Mouse (Mus musculus): ENCODE data around the gene Hbq1a. TPM values are rescaled to one million over a fixed set of nuclear protein-coding genes. Genes with fewer than 3 reads are reported as not detected.

Gene Hbq1a
- total and polyA plus RNA-seq, 3 experiments = not detected

DNA sequence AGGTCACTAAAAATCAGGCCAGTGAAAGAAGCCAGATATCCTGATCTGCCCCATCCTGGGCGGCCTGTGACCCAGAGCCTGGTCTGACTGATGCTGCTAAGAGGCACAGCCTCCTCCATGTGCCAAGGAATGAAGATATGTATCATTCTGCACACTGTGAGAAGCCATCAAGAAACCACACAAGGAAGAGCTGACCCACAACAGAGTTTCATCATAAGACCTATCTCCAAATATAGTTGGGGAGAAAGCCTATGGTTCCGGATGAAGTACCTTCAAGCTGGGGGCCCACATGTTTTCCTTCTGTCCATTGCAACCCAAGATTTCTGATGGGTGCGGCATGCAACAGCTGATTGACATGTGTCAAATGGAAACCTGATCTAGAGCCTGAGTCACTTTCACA, 16.1 kb downstream of the Hbq1a start:
- H3K9me3 ChIP-seq (replicated peaks; ENCODE audit: low read length) = no peaks in the 10 kb centered on the region
- no peak overlapping the region for H3K9ac ChIP-seq (ENCODE audit: insufficient read depth, low read depth)
- no peak for DNase-seq (ENCODE audit: extremely low read depth)
- in situ Hi-C loops (cut with MboI; ENCODE audit: low pct_ligation_motif_present, low pct_unique_long_range_greater_than_20kb, low sequenced_read_pairs) (loop anchor here (5.0 to 25.0 kb wide), 2 partner anchors 64 to 329 kb away; no protein-coding TSS in a partner anchor), dilution Hi-C loops (cut with MboI; ENCODE audit: extremely low pct_ligation_motif_present, extremely low pct_unique_long_range_greater_than_20kb, low sequenced_read_pairs) (no loop called here)
- H3K4me1 ChIP-seq (ENCODE audit: control insufficient read depth in 1 of 2, insufficient read depth in 2 of 2) = peaks cover 6 to 10% of the 10 kb centered on the region in 2 experiments; a peak in 3 of 4 replicates
- H3K79me2 ChIP-seq (replicated peaks; ENCODE audit: control insufficient read depth, extremely low read depth, insufficient read depth, poor library complexity, severe bottlenecking) = no peaks in the 10 kb centered on the region
- no peak overlapping the region for H3K4me2 ChIP-seq (ENCODE audit: insufficient read depth, low read depth, poor library complexity, severe bottlenecking)
- no peak overlapping the region for H3K27ac ChIP-seq (ENCODE audit: insufficient read depth, low read depth)
- H3K36me3 ChIP-seq (replicated peaks in 1 of 2; ENCODE audit: control insufficient read depth in 1 of 2, insufficient read depth in 1 of 2, low read length in 1 of 2) = no peaks in the 10 kb centered on the region
- H3K27me3 ChIP-seq (replicated peaks) = peaks cover 4% of the 10 kb centered on the region
- H3K4me3 ChIP-seq (replicated peaks in 1 of 3; ENCODE audit: low read depth in 2 of 3, low read length in 2 of 3, poor library complexity in 1 of 3) = no peak overlapping the region
- TF ChIP-seq ETS1 (conservative IDR thresholded peaks at IDR 0.05; ENCODE audit: low read depth, low read length) (0 out of 2 replicates have a peak, but pooled peaks have one; percentile 28), RAD21 (IDR thresholded peaks at IDR 0.05; ENCODE audit: low read depth, low read length) (no peak)

- H3K9ac ChIP-seq (ENCODE audit: insufficient read depth, low read depth) = no peak overlapping the region
- no peaks in the 10 kb centered on the region for H3K36me3 ChIP-seq (replicated peaks in 1 of 2; ENCODE audit: control insufficient read depth in 1 of 2, insufficient read depth in 1 of 2, low read length in 1 of 2)
- H3K4me1 ChIP-seq (ENCODE audit: control insufficient read depth in 1 of 2, insufficient read depth in 2 of 2) = peaks cover 3 to 22% of the 10 kb centered on the region in 2 experiments; a peak in 3 of 4 replicates
- H3K4me2 ChIP-seq (ENCODE audit: insufficient read depth, low read depth, poor library complexity, severe bottlenecking) = no peak overlapping the region
- dilution Hi-C loops (cut with MboI; ENCODE audit: extremely low pct_ligation_motif_present, extremely low pct_unique_long_range_greater_than_20kb, low sequenced_read_pairs) = no loop called here
- in situ Hi-C loops (cut with MboI; ENCODE audit: low pct_ligation_motif_present, low pct_unique_long_range_greater_than_20kb, low sequenced_read_pairs) = loop anchor here (5.0 to 25.0 kb wide), 2 partner anchors 33 to 333 kb away; partner anchors contain the start of gene Hbq1b
- TF ChIP-seq UBTF (IDR thresholded peaks at IDR 0.05; ENCODE audit: low read depth, low read length) (no peak), ETS1 (conservative IDR thresholded peaks at IDR 0.05; ENCODE audit: low read depth, low read length) (no peak), BHLHE40 (IDR thresholded peaks at IDR 0.05; ENCODE audit: low read depth, low read length) (no peak)
- H3K9me3 ChIP-seq (replicated peaks; ENCODE audit: low read length) = no peaks in the 10 kb centered on the region
- DNase-seq (ENCODE audit: extremely low read depth) = no peak
- no peak overlapping the region for H3K27ac ChIP-seq (ENCODE audit: insufficient read depth, low read depth)
- peaks cover 10% of the 10 kb centered on the region for H3K27me3 ChIP-seq (replicated peaks)
- no peak overlapping the region for H3K4me3 ChIP-seq (replicated peaks in 1 of 3; ENCODE audit: low read depth in 2 of 3, low read length in 2 of 3, poor library complexity in 1 of 3)
- H3K79me2 ChIP-seq (replicated peaks; ENCODE audit: control insufficient read depth, extremely low read depth, insufficient read depth, poor library complexity, severe bottlenecking) = no peaks in the 10 kb centered on the region
Measured at GRCm38 (mm10) chr11:32320507-32321195, 20.8 kb downstream of the Hbq1a start.

DNA sequence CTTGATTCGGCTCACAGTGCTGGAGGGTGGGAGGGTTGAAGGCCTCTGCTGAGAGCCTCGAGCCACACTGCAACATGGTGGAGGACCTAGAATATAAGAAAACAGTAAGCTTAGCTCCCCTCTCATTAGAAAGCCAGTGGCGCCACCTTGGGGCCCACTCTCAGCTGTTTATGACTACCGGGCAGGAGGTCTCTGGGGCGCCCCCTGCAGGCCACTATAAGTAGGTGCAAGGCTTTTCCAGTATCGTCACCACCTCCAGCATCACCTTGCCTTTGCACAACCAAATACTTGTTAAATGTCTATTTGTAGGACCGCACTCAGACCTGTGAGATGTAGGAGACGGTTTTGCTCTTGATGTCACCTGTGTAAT, 21.3 kb downstream of the Hbq1a start:
- peak; percentile 90 for DNase-seq (ENCODE audit: extremely low read depth)
- no peak overlapping the region for H3K4me2 ChIP-seq (ENCODE audit: insufficient read depth, low read depth, poor library complexity, severe bottlenecking)
- no peak for TF ChIP-seq CHD1 (IDR thresholded peaks at IDR 0.05; ENCODE audit: low read depth, low read length)
- no peak for TF ChIP-seq USF1 (IDR thresholded peaks at IDR 0.05; ENCODE audit: low read depth, low read length)
- TF ChIP-seq MEF2A (IDR thresholded peaks at IDR 0.05; ENCODE audit: borderline replicate concordance, low read depth, low read length) = 0 out of 2 replicates have a peak, but pooled peaks have one; percentile 41
- TF ChIP-seq NELFE (IDR thresholded peaks at IDR 0.05; ENCODE audit: low read depth, low read length) = peak; percentile 93; the same call in 1 of the 2 replicates
- no peak for TF ChIP-seq PAX5 (IDR thresholded peaks at IDR 0.05; ENCODE audit: low read length)
- no peak for TF ChIP-seq ETS1 (conservative IDR thresholded peaks at IDR 0.05; ENCODE audit: low read depth, low read length)
- peak; percentile 41 for TF ChIP-seq HCFC1 (IDR thresholded peaks at IDR 0.05; ENCODE audit: low read depth, low read length)
- TF ChIP-seq TBP (conservative IDR thresholded peaks at IDR 0.05; ENCODE audit: low read depth, low read length) = peak; percentile 60; the same call in 1 of the 2 replicates
- TF ChIP-seq ZNF384 (IDR thresholded peaks at IDR 0.05; ENCODE audit: low read depth, low read length) = peak; percentile 40; the same call in 1 of the 2 replicates
- TF ChIP-seq CHD2 (IDR thresholded peaks at IDR 0.05; ENCODE audit: low read length) = no peak
- TF ChIP-seq JUND (conservative IDR thresholded peaks at IDR 0.05; ENCODE audit: low read depth, low read length) = no peak; the same call in 1 of the 2 replicates
- TF ChIP-seq MAFK (IDR thresholded peaks at IDR 0.05; ENCODE audit: insufficient replicate concordance, low read length) = no peak
- TF ChIP-seq E2F4 (IDR thresholded peaks at IDR 0.05; ENCODE audit: insufficient replicate concordance, low read depth, low read length) = no peak
- peak; percentile 36; the same call in 1 of the 2 replicates for TF ChIP-seq BHLHE40 (IDR thresholded peaks at IDR 0.05; ENCODE audit: low read depth, low read length)
- no peak for TF ChIP-seq RCOR1 (conservative IDR thresholded peaks at IDR 0.05; ENCODE audit: low read depth, low read length)
- TF ChIP-seq IRF4 (IDR thresholded peaks at IDR 0.05; ENCODE audit: low read depth, low read length) = peak; percentile 82
- TF ChIP-seq SMC3 (IDR thresholded peaks at IDR 0.05; ENCODE audit: low read depth, low read length) = peak; percentile 86
- no peak for TF ChIP-seq POLR2A (IDR thresholded peaks at IDR 0.05; ENCODE audit: low read depth, low read length)
- peak; percentile 72 for TF ChIP-seq ELF1 (IDR thresholded peaks at IDR 0.05; ENCODE audit: low read depth, low read length)
- TF ChIP-seq MYC (IDR thresholded peaks at IDR 0.05; ENCODE audit: low read depth, low read length) = 0 out of 2 replicates have a peak, but pooled peaks have one; percentile 16
- TF ChIP-seq UBTF (IDR thresholded peaks at IDR 0.05; ENCODE audit: low read depth, low read length) = no peak
- no peak for TF ChIP-seq POLR2AphosphoS2 (IDR thresholded peaks at IDR 0.05; ENCODE audit: low read depth, low read length)

More for the DNA sequence above, 21.3 kb downstream of the Hbq1a start:
- H3K9me3 ChIP-seq (replicated peaks; ENCODE audit: low read length) = no peaks in the 10 kb centered on the region
- no peak overlapping the region for H3K4me3 ChIP-seq (replicated peaks in 1 of 3; ENCODE audit: low read depth in 2 of 3, low read length in 2 of 3, poor library complexity in 1 of 3)
- peaks cover 14% of the 10 kb centered on the region for H3K27me3 ChIP-seq (replicated peaks)
- no peaks in the 10 kb centered on the region for H3K79me2 ChIP-seq (replicated peaks; ENCODE audit: control insufficient read depth, extremely low read depth, insufficient read depth, poor library complexity, severe bottlenecking)
- dilution Hi-C loops (cut with MboI; ENCODE audit: extremely low pct_ligation_motif_present, extremely low pct_unique_long_range_greater_than_20kb, low sequenced_read_pairs) (no loop called here), in situ Hi-C loops (cut with MboI; ENCODE audit: low pct_ligation_motif_present, low pct_unique_long_range_greater_than_20kb, low sequenced_read_pairs) (loop anchor here (5.0 to 25.0 kb wide), 2 partner anchors 34 to 334 kb away; partner anchors contain the start of gene Hbq1b)
- H3K27ac ChIP-seq (ENCODE audit: insufficient read depth, low read depth) = no peak overlapping the region
- no peak overlapping the region for H3K9ac ChIP-seq (ENCODE audit: insufficient read depth, low read depth)
- peaks cover 3 to 22% of the 10 kb centered on the region in 2 experiments; a peak in 3 of 4 replicates for H3K4me1 ChIP-seq (ENCODE audit: control insufficient read depth in 1 of 2, insufficient read depth in 2 of 2)
- H3K36me3 ChIP-seq (replicated peaks in 1 of 2; ENCODE audit: control insufficient read depth in 1 of 2, insufficient read depth in 1 of 2, low read length in 1 of 2) = no peaks in the 10 kb centered on the region

Data from CH12.LX (cell line).